Mouse (Mus musculus): ENCODE data around the gene Rilpl1.
"Not testable (repeated sequence)": the region's sequence is repeated elsewhere in the genome, so short reads cannot be mapped to it uniquely, and the experiment has no call there.

The Rilpl1 gene

GRCm38 (mm10) chr5:124530655-124531582 is at the start of gene Rilpl1:
Gene Rilpl1, minus strand, starts transcription at chr5:124531391.
- DNase-seq = peak; percentile 89

GRCm38 (mm10) chr5:124578633-124579317 is 47.6 kb upstream of the Rilpl1 start, which contains the start of the genes Eif2b1 and Gtf2h3:
Gene Eif2b1, minus strand, starts transcription at chr5:124579131.
Gene Gtf2h3, plus strand, starts transcription at chr5:124579140.
- peak; percentile 94 for DNase-seq

GRCm38 (mm10) chr5:124575467-124575866 is 44.3 kb upstream of the Rilpl1 start:
- no peak for DNase-seq

GRCm38 (mm10) chr5:124571068-124571467 is 39.9 kb upstream of the Rilpl1 start:
- no peak for DNase-seq

GRCm38 (mm10) chr5:124555145-124555544 is 24.0 kb upstream of the Rilpl1 start:
- peak; percentile 39 for DNase-seq

- no peak for DNase-seq
Measured at GRCm38 (mm10) chr5:124553607-124554006, 22.4 kb upstream of the Rilpl1 start.

- DNase-seq = peak; percentile 95
Measured at GRCm38 (mm10) chr5:124552558-124553307, 21.5 kb upstream of the Rilpl1 start, which contains the start of gene Ddx55. Gene Ddx55, plus strand, starts transcription at chr5:124552864.

GRCm38 (mm10) chr5:124552094-124552472 is 20.9 kb upstream of the Rilpl1 start:
- no peak for DNase-seq

- DNase-seq = not testable (repeated sequence)
Measured at GRCm38 (mm10) chr5:124551349-124552093, 20.3 kb upstream of the Rilpl1 start.

- not testable (repeated sequence) for DNase-seq
Measured at GRCm38 (mm10) chr5:124550737-124551136, 19.5 kb upstream of the Rilpl1 start.

GRCm38 (mm10) chr5:124541602-124541973 is 10.4 kb upstream of the Rilpl1 start:
- DNase-seq = no peak

- DNase-seq = peak; percentile 75
Measured at GRCm38 (mm10) chr5:124540905-124541601, 9.9 kb upstream of the Rilpl1 start.

GRCm38 (mm10) chr5:124540383-124540786 is 9.2 kb upstream of the Rilpl1 start, which contains the start of gene Tmed2:
Gene Tmed2, plus strand, starts transcription at chr5:124540695.
- peak; percentile 93 for DNase-seq

GRCm38 (mm10) chr5:124539905-124540304 is 8.7 kb upstream of the Rilpl1 start:
- no peak for DNase-seq

GRCm38 (mm10) chr5:124538813-124539792 is 7.9 kb upstream of the Rilpl1 start:
- peak; percentile 84 for DNase-seq

GRCm38 (mm10) chr5:124536776-124537175 is 5.6 kb upstream of the Rilpl1 start:
- peak; percentile 52 for DNase-seq

GRCm38 (mm10) chr5:124535016-124535415 is 3.8 kb upstream of the Rilpl1 start:
- DNase-seq = no peak

- peak; percentile 16 for DNase-seq
Measured at GRCm38 (mm10) chr5:124532451-124532850, 1.3 kb upstream of the Rilpl1 start.

GRCm38 (mm10) chr5:124531583-124531930 is 366 bp upstream of the Rilpl1 start:
- no peak for DNase-seq

GRCm38 (mm10) chr5:124529697-124530096 is 1.5 kb downstream of the Rilpl1 start:
- no peak for DNase-seq
